Mouse (Mus musculus) MEL (cell line): Measurements from ENCODE around the gene Fndc7.

Experiments used
- EP300 ChIP-seq, 2 experiments: IDR thresholded peaks; 2 replicates each; pipeline ENCODE4 v1.6.1; 2011; ENCODE audit warnings: improper control_type of control experiment in 2 of 2, low read length in 2 of 2, low read depth in 1 of 2, mild to moderate bottlenecking in 1 of 2
- ETS1 ChIP-seq: IDR thresholded peaks from 2 replicates; pipeline ENCODE4 v1.6.1; 2012; ENCODE audit warnings: low read depth, mild to moderate bottlenecking, inconsistent platforms, low read length, improper control_type of control experiment, moderate library complexity
- POLR2A ChIP-seq, 2 experiments: IDR thresholded peaks; 2 replicates each; pipeline ENCODE4 v1.6.1; 2011 to 2012; ENCODE audit warnings: low read length in 2 of 2, mild to moderate bottlenecking in 2 of 2, control low read depth in 1 of 2, improper control_type of control experiment in 1 of 2, low read depth in 1 of 2, moderate library complexity in 1 of 2; ENCODE audit not compliant: control insufficient read depth in 1 of 2, insufficient read depth in 1 of 2, poor library complexity in 1 of 2
- TCF12 ChIP-seq: IDR thresholded peaks from 2 replicates; pipeline ENCODE4 v1.6.1; 2014; ENCODE audit warnings: low read depth, mild to moderate bottlenecking, inconsistent platforms, low read length, improper control_type of control experiment, moderate library complexity

GRCm38 (mm10) chr3:108831750-108832149, 58.1 kb downstream of the Fndc7 start:
- TF ChIP-seq ETS1 (no peak), POLR2A (IDR thresholded peaks at IDR 0.05; ENCODE audit: control insufficient read depth in 1 of 2, insufficient read depth in 1 of 2, low read depth in 1 of 2, low read length in 2 of 2, poor library complexity in 1 of 2) (no peak), EP300 (IDR thresholded peaks at IDR 0.05; ENCODE audit: low read depth in 1 of 2, low read length in 2 of 2) (no peak), TCF12 (no peak)
